Mouse (Mus musculus): Measurements from ENCODE around the gene Gm45194. TPM values are rescaled to one million over a fixed set of nuclear protein-coding genes. Genes with fewer than 3 reads are reported as not detected.

The Gm45194 gene
- polyA plus RNA-seq, 2 experiments, result 0.15 to 1.7 TPM

DNA sequence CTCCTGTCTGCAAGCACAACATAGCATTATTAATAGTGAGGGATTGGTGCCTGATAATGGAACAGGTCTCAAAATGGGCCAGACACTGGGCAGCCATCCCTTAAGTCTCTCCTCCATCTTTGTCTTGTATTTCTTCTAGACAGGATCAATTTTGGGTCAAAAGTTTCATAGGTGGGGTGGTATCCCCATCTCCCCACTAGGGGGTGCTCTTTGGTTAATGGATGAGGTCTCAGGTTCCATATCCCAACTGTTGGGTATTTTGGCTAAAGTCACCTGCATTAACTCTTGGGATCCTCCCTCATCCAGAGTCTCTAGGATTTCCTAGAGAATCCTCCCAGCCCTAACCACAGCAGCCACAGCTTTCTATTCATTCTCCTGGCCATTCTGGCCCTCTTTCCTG, 26.2 kb downstream of the Gm45194 start:
- no peak overlapping the region for H3K27ac ChIP-seq (replicated peaks; ENCODE audit: low read depth, low read length)
- ATAC-seq (ENCODE audit: low FRiP score, low read depth), result no peak
- H3K4me2 ChIP-seq (replicated peaks; ENCODE audit: low read depth, low read length, severe bottlenecking), result no peak overlapping the region
- H3K9ac ChIP-seq (ENCODE audit: low read depth, low read length, severe bottlenecking), result no peak overlapping the region
- H3K4me1 ChIP-seq (ENCODE audit: control insufficient read depth, insufficient read depth, low read length), result no peaks in the 10 kb centered on the region
- no peak overlapping the region for H3K4me3 ChIP-seq (replicated peaks; ENCODE audit: low read length)
- no peaks in the 10 kb centered on the region for H3K27me3 ChIP-seq (ENCODE audit: control insufficient read depth, insufficient read depth, low read length)
- no peak for DNase-seq (ENCODE audit: low spot score)
- TF ChIP-seq POLR2A (IDR thresholded peaks at IDR 0.05; ENCODE audit: borderline replicate concordance, extremely low read depth, insufficient read depth, insufficient read length), result no peak
- H3K9me3 ChIP-seq (ENCODE audit: control insufficient read depth, low read length), result no peaks in the 10 kb centered on the region
- H3K36me3 ChIP-seq (ENCODE audit: control insufficient read depth, insufficient read depth, low read length), result no peaks in the 10 kb centered on the region

GRCm38 (mm10) chrX:111960909-111961308, 69.7 kb downstream of the Gm45194 start:
- WGBS, result 78% methylated on average over 4 of the region's 4 CpGs
- no peaks in the 10 kb centered on the region for H3K36me3 ChIP-seq (ENCODE audit: control insufficient read depth, insufficient read depth, low read length)
- H3K9ac ChIP-seq (ENCODE audit: low read depth, low read length, severe bottlenecking), result no peak overlapping the region
- ATAC-seq (ENCODE audit: low FRiP score, low read depth), result no peak
- no peak overlapping the region for H3K27ac ChIP-seq (replicated peaks; ENCODE audit: low read depth, low read length)
- no peak overlapping the region for H3K4me3 ChIP-seq (replicated peaks; ENCODE audit: low read length)
- H3K4me2 ChIP-seq (replicated peaks; ENCODE audit: low read depth, low read length, severe bottlenecking), result no peak overlapping the region
- H3K4me1 ChIP-seq (ENCODE audit: control insufficient read depth, insufficient read depth, low read length), result no peaks in the 10 kb centered on the region
- DNase-seq (ENCODE audit: low spot score), result no peak
- H3K27me3 ChIP-seq (ENCODE audit: control insufficient read depth, insufficient read depth, low read length), result no peaks in the 10 kb centered on the region
- H3K9me3 ChIP-seq (ENCODE audit: control insufficient read depth, low read length), result no peaks in the 10 kb centered on the region
- TF ChIP-seq POLR2A (IDR thresholded peaks at IDR 0.05; ENCODE audit: borderline replicate concordance, extremely low read depth, insufficient read depth, insufficient read length), result no peak

DNA sequence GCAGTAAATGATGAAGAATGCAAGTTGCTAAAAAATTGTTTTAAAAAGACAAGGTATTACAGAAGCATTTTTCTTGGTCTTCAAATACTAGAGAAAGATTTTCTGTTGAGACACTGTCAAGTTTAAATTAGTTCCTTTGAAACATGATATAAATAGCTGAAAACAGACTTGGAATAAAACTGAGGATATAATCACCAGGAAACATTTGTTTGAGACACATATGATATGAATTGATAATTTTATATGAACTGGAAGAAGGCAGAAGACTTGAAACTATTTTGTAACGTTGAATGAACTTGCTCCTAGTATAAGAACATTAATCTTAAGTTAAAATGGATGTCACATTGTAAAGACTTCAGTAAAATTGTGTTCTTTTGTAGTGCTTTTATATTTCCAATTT, 108.5 kb downstream of the Gm45194 start:
- no peaks in the 10 kb centered on the region for H3K4me1 ChIP-seq (ENCODE audit: control insufficient read depth, insufficient read depth, low read length)
- H3K4me2 ChIP-seq (replicated peaks; ENCODE audit: low read depth, low read length, severe bottlenecking), result no peak overlapping the region
- H3K9ac ChIP-seq (ENCODE audit: low read depth, low read length, severe bottlenecking), result no peak overlapping the region
- ATAC-seq (ENCODE audit: low FRiP score, low read depth) (no peak), DNase-seq (ENCODE audit: low spot score) (no peak)
- H3K36me3 ChIP-seq (ENCODE audit: control insufficient read depth, insufficient read depth, low read length), result no peaks in the 10 kb centered on the region
- 26% methylated on average over 1 of the region's 1 CpGs for WGBS
- no peak for TF ChIP-seq POLR2A (IDR thresholded peaks at IDR 0.05; ENCODE audit: borderline replicate concordance, extremely low read depth, insufficient read depth, insufficient read length)
- H3K9me3 ChIP-seq (ENCODE audit: control insufficient read depth, low read length), result no peaks in the 10 kb centered on the region
- H3K27me3 ChIP-seq (ENCODE audit: control insufficient read depth, insufficient read depth, low read length), result no peaks in the 10 kb centered on the region
- no peak overlapping the region for H3K27ac ChIP-seq (replicated peaks; ENCODE audit: low read depth, low read length)
- no peak overlapping the region for H3K4me3 ChIP-seq (replicated peaks; ENCODE audit: low read length)

GRCm38 (mm10) chrX:112010707-112011106, 119.5 kb downstream of the Gm45194 start, which contains the start of gene Tex16:
Gene Tex16, plus strand, starts transcription at chrX:112011007.
- no peak for ATAC-seq (ENCODE audit: low FRiP score, low read depth)
- H3K9me3 ChIP-seq (ENCODE audit: control insufficient read depth, low read length), result no peaks in the 10 kb centered on the region
- no peak for TF ChIP-seq POLR2A (IDR thresholded peaks at IDR 0.05; ENCODE audit: borderline replicate concordance, extremely low read depth, insufficient read depth, insufficient read length)
- no peaks in the 10 kb centered on the region for H3K36me3 ChIP-seq (ENCODE audit: control insufficient read depth, insufficient read depth, low read length)
- no peak within 1 kb of the TSS for H3K4me3 ChIP-seq (replicated peaks; ENCODE audit: low read length)
- DNase-seq (ENCODE audit: low spot score), result no peak
- H3K27ac ChIP-seq (replicated peaks; ENCODE audit: low read depth, low read length), result no peak within 1 kb of the TSS
- no peaks in the 10 kb centered on the region for H3K4me1 ChIP-seq (ENCODE audit: control insufficient read depth, insufficient read depth, low read length)
- H3K4me2 ChIP-seq (replicated peaks; ENCODE audit: low read depth, low read length, severe bottlenecking), result no peak within 1 kb of the TSS
- H3K27me3 ChIP-seq (ENCODE audit: control insufficient read depth, insufficient read depth, low read length), result no peaks in the 10 kb centered on the region
- H3K9ac ChIP-seq (ENCODE audit: low read depth, low read length, severe bottlenecking), result no peak within 1 kb of the TSS

DNA sequence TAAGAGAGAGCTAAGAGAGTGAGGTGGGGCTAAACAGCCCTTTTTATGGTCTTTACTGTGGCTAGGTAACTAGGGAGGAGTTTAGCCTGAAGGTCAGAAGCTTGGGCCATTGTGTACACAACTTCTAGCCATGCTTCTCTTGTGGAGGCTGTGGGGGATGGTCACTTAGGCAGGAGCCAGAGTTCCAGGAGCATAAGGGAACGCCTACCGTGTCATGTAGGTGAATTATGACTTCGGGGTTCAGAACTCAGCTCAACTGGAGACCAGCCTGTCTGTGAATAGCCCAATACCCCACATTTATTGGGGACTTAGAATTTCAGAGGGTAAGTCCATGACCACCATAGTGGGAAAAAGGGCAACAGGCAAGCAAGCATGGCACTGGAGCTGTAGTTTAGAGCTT, 347.6 kb downstream of the Gm45194 start, which contains the start of gene 4933403O08Rik:
Gene 4933403O08Rik (plus strand): TSS at position 301 of the 400 bp plus-strand sequence.
- Histone ChIP-seq H3K4me3 (replicated peaks; ENCODE audit: low read length) (no peak within 1 kb of the TSS), H3K4me1 (ENCODE audit: control insufficient read depth, insufficient read depth, low read length) (no peaks in the 10 kb centered on the region), H3K9me3 (ENCODE audit: control insufficient read depth, low read length) (no peaks in the 10 kb centered on the region), H3K27ac (replicated peaks; ENCODE audit: low read depth, low read length) (no peak within 1 kb of the TSS), H3K4me2 (replicated peaks; ENCODE audit: low read depth, low read length, severe bottlenecking) (no peak within 1 kb of the TSS), H3K27me3 (ENCODE audit: control insufficient read depth, insufficient read depth, low read length) (no peaks in the 10 kb centered on the region), H3K9ac (ENCODE audit: low read depth, low read length, severe bottlenecking) (no peak within 1 kb of the TSS), H3K36me3 (ENCODE audit: control insufficient read depth, insufficient read depth, low read length) (no peaks in the 10 kb centered on the region)
- TF ChIP-seq POLR2A (IDR thresholded peaks at IDR 0.05; ENCODE audit: borderline replicate concordance, extremely low read depth, insufficient read depth, insufficient read length), result no peak
- WGBS, result 94% methylated on average over 3 of the region's 3 CpGs
- ATAC-seq (ENCODE audit: low FRiP score, low read depth), result no peak
- no peak for DNase-seq (ENCODE audit: low spot score)

- Histone ChIP-seq H3K9me3 (ENCODE audit: control insufficient read depth, low read length) (no peaks in the 10 kb centered on the region), H3K36me3 (ENCODE audit: control insufficient read depth, insufficient read depth, low read length) (no peaks in the 10 kb centered on the region), H3K4me1 (ENCODE audit: control insufficient read depth, insufficient read depth, low read length) (no peaks in the 10 kb centered on the region), H3K27ac (replicated peaks; ENCODE audit: low read depth, low read length) (no peak overlapping the region), H3K9ac (ENCODE audit: low read depth, low read length, severe bottlenecking) (no peak overlapping the region), H3K27me3 (ENCODE audit: control insufficient read depth, insufficient read depth, low read length) (no peaks in the 10 kb centered on the region), H3K4me3 (replicated peaks; ENCODE audit: low read length) (no peak overlapping the region), H3K4me2 (replicated peaks; ENCODE audit: low read depth, low read length, severe bottlenecking) (no peak overlapping the region)
- TF ChIP-seq POLR2A (IDR thresholded peaks at IDR 0.05; ENCODE audit: borderline replicate concordance, extremely low read depth, insufficient read depth, insufficient read length), result no peak
- ATAC-seq (ENCODE audit: low FRiP score, low read depth), result no peak
- DNase-seq (ENCODE audit: low spot score), result no peak
- WGBS, result 81% methylated on average over 1 of the region's 1 CpGs
Observed at GRCm38 (mm10) chrX:112242916-112243315, 351.7 kb downstream of the Gm45194 start.

Data from limb, embryonic 14.5 days (tissue).